Mouse (Mus musculus) retina, postnatal 1 day (tissue): ENCODE measurements at regions not wholly inside any gene's neighbourhood (a gene's known extent, or its start where the extent isn't known, plus 50 kb on each side); places are given as distances from the start of the nearest gene placed in this dataset.

ENCODE experiments used
- DNase-seq: peaks from one replicate; pipeline ENCODE4 v3.0.0-alpha.2; 2012

DNA sequence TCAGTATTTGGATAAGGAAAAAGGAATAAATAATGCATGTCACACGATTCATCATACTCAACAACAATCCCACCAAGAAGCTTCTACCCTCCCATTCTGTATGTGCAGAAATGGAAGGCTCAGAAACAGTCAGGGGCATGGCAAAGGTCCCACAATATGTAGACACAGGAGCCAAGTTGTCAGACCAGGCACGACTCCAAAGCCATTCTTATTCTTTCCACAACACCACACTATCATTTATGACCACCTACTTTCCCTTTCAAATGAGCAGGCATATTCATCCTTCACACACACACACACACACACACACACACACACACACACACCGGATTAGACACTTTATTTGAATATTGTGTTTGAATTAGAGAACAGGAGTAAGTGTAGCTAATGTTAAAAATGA, 232.0 kb downstream of the Rab28 start:
- DNase-seq: no peak

DNA sequence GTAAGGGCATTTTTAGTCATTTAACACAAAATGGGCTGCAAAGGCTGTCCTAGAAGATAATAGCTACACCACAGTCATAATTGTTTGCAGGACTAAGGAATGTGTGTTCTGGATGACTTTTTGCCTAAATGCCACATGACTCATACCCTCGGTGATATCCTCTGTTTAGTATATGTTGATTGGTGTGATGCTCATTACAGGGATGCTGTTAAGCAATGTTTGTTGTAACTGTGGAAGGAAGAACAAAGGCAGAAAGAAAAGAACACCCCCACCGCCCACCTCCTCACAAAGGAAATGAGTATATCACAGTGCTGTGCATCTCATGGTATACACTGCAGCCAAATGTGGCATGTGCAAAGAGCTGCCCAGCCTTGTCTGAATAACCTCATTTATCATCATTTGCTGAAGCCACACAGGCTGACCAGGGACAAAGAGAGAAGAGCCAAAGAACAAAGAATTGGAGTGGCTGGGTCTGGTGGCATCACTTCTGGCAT, 262.4 kb downstream of the Rab28 start:
- no peak for DNase-seq

DNA sequence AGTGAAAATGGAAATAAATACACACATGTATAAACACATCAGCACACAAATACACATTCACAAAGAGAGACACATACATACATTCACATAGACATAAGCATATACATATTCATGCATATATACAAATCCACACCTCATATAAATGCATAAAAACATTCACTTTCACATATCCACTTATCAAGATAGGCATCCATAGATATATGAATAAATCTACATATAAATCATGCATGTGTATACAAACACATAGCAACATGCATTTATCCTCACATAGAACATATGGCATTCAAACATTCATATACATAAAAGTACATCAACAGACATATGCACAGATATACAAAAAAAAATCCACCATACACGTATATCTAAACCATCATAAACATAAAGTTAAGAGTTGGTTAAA, 266.9 kb downstream of the Rab28 start:
- DNase-seq: no peak

DNA sequence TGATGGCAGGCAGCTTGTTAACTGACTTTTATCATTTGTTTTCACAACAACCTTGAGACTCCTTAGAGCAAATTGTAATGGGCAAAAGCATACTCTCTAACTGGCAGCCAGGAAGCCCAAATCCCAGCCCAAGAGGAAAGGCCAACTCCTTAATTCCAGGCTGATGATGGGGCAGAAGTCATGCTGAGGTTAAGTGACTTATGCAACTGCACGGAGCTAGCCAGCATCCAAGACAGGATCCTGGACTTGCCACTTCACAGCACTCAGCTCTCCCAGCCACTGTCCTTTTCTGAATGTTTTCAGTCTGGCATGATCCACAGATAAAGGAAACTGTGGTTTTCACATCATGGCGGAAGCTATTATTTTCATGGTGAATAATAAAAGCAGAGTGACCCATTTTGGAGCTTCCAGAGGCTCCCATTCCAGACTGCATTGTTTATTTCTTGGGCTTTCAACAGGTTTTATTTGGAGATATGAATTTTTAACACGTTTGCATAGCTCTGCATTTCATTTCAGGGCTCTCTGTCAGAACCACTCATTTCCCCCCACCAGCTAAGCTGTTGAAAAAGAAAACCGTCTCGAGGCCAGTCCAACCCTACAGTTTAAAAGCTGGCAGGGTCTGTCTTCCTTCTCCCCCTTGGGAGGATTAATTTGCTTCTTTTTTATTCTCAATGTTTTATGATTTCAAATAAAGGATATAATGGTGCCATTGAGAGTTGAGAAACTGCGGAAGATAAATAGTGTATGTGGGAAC, 288.7 kb downstream of the Rab28 start:
- DNase-seq: no peak

DNA sequence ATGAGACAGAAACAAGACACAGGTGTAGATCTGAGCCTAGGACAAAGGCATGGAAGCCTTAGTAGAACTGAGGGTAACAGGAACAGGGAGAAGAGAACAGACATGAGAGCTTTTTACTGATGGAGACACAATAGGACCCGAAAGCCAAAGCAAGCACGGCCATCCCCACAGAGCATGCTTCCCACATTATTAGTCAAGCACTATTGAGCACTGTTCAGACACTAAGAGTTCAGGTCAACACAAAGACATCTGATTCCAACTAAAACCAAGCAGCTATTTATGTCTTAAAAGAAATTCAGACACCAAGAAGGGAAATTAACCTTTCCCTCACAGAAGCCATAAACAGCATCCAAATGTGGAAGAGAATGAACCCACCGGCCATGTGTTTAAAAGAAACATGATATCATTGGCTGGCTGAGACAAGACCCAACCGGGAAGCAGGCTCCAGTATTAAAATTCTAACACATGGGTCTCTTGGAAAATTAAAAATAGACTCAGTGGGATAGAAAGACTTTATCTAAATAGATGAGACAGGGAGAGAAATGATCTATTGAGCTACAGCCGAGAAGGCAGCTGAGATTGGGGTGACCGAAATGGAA, 298.8 kb downstream of the Rab28 start:
- DNase-seq: no peak

DNA sequence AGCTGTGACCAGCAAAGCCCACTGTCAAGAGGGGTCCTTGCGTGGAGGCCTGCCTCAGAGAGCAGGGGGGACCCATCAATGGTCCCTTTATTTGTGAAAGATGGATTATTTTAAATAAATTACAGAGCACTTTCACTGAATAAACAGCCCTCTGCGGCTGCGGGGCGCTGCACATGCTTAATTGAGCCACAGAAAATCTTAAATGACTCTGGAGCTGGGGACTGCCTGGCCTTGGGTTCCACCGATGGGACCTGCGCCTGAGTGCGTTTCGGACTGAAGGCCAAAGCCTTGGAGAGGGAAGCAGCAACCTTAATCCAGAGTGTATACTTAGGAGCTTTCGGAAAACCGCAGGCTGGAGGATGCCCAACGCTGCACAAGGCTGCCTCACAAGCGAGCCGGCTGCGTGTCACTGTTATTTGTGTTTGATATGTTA, 315.1 kb downstream of the Rab28 start:
- peak; percentile 13 for DNase-seq

DNA sequence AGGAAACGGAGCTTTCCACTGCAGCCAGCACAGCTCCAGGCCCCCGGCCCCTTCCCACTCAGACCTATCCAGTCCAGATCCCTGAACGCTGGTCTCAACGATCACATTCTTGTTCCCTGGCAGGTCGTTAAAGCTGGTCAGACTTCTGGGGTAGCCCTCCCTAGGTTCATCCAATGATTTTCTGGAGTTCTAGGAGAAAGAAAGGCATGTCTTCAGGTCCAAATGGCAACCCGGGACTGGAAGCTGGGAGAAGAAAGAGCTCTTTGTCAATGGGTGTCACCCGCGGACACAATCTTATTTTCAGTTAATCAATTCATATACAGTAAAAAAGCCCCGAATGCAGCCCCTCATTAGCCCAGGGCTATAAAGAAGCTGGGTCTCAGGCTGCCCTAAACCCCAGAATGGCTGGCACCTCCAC, 315.8 kb downstream of the Rab28 start:
- DNase-seq: peak; percentile 28

DNA sequence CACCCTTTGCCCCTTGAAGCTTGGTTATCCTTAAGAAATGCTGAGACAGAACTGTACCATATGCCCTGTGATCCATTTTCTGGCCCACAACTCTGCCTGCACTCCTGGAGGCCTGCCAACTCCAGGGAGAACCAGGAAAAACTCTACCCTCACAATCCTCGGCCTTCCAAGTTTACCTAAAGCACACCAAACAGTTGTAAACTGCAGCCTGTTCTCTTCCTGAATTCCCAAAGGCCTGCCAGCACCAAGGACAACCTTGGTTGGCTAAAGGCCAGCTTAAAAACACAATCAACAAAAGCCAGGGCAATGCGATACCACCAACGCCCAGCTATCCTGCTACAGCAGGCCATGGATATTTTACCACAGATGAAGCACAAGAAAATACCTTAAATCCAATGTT, 334.5 kb downstream of the Rab28 start:
- no peak for DNase-seq

DNA sequence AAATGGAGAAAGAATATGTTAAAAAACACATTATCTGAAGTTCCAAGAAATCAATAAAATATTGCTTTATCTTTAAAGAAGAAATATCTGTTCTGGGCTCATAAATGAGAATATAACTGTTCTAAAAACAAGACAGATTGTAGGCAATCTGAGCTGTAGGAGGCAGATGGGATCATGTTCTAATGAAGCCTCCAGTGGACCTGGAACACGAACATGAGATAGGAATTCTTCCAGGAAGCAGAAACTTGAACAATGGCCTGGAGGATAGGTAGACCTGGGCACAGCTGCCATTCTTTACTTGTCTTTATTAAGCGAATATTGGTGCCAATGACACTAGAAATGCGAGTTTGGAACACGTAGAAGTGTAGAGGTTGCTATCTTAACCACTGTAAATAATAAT, 336.5 kb downstream of the Rab28 start:
- DNase-seq: no peak

DNA sequence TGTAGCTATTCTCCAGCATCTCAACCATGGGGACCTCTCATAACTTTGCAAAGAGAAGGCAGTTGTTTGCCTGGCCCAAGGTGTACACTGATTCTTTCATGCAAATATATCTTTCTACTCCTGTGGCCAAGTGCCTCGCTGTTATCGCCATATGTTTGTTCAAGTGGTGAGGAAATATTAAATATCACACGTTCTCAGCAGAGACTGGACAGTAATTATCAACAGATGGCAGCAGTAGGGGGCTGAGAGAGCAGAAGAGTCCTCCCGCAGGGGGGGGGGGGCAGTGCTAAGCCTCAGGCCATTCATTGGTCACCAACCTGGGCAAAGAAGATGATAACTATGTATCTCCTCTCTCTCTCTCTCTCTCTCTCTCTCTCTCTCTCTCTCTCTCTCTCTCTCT, 337.6 kb downstream of the Rab28 start:
- peak; percentile 4 for DNase-seq

DNA sequence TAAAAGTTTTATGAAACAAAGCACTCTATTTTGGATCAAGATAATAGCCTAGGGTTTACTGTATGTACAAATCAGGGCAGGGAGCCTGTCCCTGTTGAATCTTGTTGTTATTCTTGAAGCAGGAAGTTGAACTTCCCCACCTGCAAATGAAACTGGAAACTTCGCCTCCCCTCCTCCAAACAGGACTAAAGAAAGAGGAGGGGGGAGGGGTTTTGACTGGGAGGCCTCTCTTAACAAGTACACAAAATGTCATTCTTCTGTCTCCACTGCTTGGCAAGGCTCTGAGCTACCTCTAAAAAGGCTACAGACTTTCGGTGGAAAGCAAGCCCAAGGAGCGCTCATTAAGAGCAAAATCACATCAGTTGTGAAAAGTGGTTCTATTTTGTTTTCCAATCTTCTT, 338.1 kb downstream of the Rab28 start:
- DNase-seq: no peak

DNA sequence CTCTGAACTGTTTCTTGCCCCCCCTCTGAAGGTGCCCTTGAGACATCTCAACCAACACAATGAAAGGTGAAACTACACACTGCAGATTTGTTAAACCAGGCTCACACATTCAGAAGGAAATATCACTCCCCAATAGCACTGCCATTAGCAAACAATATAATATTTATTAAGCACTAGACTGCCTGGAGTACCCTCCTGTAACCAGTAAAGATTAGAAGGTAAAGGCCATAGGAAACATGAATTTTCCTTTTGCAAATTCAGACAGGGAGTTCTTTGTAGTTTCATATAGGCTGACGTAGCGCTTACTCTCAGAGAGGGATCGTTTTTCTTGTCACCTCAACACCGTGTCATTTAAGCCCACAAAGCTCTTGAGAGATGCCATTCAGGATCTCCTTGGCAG, 342.1 kb downstream of the Rab28 start:
- no peak for DNase-seq

DNA sequence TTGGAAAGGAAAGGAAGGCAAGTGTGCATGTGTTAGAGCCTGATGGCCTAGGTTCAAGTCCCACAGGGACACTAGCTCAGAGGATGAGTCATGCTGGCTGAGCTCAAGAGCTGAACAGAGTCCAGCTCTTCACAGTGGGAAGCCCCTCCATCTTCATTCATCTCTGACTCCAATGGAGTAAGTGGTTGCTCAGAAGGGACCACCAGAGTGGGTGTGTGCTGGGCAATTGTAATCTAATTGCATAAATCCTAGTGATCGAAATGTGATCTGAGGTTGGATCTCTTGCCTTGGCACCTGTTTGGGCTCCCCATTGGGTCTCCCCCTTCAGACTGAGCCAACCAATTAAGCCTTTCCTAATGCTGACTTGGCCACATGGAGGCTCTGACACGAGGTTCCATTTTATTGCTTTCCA, 359.5 kb downstream of the Rab28 start:
- no peak for DNase-seq

DNA sequence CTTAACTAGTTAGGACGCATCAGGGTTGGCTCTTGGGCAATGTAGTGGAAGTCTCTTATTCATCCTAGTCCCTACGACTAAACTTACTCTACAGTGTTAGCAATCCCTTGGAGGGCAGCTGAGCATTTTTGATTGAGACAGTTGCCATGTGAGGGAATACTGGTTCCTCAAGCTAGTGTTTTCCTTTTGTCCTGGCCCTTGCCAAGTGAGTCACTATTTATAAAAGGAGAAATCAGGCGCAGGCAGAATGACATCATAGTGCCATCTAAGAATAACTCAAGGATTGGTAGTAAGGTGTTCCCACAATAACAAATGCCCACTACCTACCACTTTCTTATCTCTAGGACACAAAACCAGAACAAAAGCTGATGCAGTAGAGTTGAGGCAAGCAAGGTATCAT, 360.5 kb downstream of the Rab28 start:
- no peak for DNase-seq

DNA sequence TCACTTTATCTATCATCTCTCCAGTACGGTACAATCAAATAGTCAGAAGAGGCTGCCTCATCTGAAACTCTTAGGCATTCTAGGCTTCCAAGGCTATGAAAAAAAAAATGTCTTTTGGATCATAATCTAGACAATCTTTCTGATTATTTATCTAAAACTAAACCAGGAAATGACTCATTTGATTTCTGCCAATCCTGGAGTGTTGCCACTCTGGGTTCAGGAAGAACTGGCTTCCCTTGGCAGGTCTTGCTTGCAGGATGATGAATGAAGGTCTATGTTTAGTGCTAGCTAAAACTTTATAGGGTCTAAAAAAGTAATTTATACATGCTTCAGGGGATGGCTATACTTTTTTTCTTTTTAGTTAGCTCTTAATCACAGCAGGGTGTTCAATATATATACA, 367.4 kb downstream of the Rab28 start:
- no peak for DNase-seq

DNA sequence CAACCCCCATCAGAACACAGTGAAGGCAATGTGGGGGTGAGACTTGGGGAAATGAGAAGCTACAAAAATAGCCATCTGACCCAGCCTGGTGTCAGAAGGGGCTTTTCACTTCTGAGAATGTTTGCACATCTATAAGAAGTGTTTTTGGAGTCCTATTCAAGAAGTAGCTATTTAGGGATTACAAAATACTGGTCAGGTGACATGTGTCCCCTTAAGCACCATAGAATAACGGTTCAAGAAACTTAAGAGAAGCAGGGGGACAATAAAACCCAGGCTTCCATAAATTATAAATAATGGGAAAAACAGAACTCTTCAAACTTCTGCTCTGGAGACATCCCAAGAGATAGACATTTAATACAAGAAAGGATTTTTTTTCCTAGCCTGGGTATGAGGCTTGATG, 411.5 kb downstream of the Rab28 start:
- no peak for DNase-seq

DNA sequence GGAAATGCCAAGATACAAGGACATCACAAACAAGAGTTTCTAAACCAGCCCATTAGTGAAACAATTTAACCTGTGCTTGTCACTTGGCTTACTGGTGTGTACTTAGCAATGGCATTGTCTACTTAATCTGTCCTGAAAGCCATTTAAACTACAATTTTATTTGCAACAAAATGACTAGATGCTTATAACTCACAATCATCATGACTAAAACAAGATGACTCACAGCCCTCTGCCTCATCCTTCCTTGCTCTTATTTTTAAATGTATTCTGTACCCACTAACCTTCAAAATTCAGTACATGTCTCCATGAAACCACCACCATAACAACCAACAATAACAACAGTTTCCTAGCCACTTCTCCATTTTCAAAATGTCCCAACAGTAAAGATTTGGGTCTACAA, 441.2 kb downstream of the Rab28 start:
- DNase-seq: no peak

DNA sequence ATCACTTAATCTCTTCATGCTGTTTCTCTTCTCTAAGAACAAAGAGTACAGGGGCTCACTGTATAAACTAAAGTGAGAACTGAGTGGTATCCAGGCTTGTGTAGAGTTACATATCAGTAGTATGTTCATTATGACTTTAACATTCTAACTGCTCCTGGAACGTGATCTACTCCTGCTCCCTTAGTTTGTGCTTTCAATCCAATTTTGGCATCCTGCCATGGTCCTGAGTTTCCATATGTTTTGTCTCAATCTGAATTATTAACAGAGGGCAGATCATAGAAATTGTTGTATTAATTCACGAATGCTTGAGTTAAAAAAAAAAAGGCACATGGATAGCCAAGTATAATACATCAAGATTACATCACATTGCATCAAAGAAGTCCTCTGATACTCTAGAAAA, 441.6 kb downstream of the Rab28 start:
- no peak for DNase-seq

DNA sequence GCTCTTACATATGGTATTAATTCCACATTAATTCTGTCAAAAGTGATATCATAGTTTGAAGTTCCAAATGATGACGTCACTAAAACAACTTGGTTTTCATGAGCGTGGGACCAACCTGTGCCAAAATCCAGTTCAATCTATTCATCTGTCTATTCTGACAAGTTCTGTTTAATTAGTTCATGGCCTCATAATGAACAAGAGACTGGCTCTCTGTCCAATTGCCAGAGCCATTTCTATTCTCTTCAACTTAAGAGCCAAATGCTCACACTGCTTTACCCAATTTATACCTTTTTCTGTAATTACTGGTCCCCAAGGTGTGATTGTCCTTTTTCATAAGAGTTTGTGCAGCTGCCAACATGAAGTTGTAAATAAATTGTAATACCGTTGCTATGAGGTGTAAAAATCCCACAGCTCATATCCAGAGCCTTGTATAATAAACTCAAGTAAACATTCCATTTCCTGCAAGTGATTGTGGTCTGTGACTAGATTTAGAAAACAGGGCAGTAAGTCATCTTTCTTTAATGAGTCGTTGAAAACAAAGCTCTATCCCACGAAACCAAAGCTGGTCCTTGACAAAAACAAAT, 446.2 kb downstream of the Rab28 start:
- DNase-seq: no peak
